Mouse (Mus musculus): ENCODE results near the gene Ubn1. TPM values are rescaled to one million over a fixed set of nuclear protein-coding genes. Genes with fewer than 3 reads are reported as not detected.
A peak's percentile ranks its signal among the peaks of the same experiment; 100 is the strongest.

Gene Ubn1
- 25.7 and 28.0 TPM in 2 replicates for total RNA-seq (2015)
- total RNA-seq (2017) = 39.5 and 52.6 TPM in 2 replicates

DNA sequence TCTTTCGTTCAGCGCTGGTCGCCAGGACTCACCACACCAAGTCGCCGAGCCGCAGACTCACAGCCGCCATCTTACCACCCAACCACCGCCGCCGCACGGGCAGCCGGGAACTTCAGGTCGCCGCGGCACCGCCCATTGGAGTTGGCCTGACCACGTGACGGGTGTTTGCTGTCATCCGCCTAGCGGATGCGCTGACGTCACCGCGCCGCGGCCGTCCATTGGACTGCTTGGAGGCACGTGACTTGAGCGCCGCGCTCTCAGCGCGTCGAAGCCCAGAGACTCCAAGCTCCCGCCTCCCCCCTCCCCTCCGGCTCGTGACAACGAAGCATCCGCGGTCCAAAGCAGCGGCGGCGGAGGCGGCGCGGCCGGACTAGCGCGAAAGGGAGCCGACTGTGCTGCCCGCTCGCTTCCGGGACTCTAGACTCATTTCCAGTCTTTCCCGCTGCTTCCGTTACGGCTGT lies at the start of gene Ubn1, which contains the start of gene Glyr1:
Gene Ubn1, plus strand, starts transcription at position 284 of the 461 bp plus-strand sequence.
Gene Glyr1, minus strand, starts transcription at position 90 of the 461 bp plus-strand sequence.
- peak; percentile 86 for ATAC-seq (ENCODE audit: poor library complexity, severe bottlenecking)

- no peak for ATAC-seq (ENCODE audit: poor library complexity, severe bottlenecking)
These were observed 49.2 kb upstream of the Ubn1 start for GRCm38 (mm10) chr16:5000611-5001010.

DNA sequence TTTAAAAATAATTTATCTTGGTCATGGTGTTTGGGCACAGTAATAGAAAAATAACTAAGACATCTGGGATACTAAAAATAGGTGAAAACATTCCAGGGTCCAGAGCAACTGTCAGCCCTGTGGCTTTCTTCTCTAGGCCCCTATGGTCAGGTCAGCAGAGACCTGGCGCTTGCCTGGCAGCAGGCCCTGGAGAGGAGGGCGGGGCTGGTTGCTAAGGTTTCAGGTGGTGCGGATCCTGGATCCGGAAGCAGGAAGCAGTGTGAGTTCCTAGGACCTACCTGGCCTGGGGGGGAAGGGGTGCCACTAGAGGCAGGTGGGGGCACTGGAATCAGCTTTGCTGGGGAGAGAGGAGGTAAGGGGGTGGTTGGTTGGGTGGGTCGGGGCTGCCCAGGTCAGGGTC lies 42.8 kb upstream of the Ubn1 start, which contains the start of gene Smim22:
Gene Smim22, plus strand, starts transcription at position 222 of the 400 bp plus-strand sequence.
- no peak for ATAC-seq (ENCODE audit: poor library complexity, severe bottlenecking)

DNA sequence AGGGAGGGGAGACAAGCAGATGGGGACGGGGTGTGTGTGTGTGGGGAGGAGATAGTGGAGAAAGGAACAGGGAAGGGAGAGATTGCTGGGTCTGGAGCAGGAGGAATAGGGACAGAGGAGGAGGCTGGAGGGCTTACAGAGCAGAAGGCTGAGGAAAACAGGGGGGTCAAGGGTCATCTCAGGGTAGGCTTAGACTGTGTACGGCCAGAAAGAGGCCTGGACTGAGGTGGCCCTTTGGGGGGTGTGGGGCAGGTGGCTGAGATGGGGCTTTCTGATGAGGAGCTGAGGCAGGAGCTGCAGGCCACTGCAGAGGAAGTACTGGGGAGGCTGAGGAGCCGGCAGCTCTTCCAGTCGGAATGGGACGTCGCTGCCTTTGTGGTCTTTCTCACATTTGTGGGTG lies 42.4 kb upstream of the Ubn1 start:
- no peak for ATAC-seq (ENCODE audit: poor library complexity, severe bottlenecking)

GRCm38 (mm10) chr16:5008076-5008475 lies 41.8 kb upstream of the Ubn1 start:
- ATAC-seq (ENCODE audit: poor library complexity, severe bottlenecking) = no peak

DNA sequence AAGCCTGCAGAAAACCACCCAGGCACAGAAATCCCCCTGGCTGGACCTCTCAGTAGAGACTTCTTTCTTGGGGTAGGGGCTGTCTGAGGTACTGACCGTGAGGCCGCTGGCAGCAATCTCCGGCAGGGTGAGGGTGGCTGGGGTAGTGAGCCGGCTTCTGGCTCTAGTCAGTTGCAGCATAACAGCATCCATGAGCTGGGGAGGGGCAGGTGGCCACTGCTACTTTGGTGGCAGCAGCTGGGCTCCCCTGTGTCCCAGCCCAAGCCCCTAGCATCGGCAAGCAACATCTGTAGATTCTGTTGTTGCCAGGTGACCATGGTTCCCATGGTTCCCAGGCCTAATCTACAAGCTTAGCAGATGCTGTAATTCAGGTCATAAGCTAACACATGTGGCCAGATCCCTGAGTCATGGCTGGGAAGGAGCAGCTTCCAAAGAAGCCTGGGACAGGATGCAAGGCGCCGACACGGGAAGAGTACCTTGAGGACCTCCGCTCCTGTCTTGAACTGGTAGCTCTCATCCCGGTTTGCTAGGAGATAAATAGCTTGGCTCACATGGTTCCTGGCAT lies 39.4 kb upstream of the Ubn1 start:
- ATAC-seq (ENCODE audit: poor library complexity, severe bottlenecking) = no peak

DNA sequence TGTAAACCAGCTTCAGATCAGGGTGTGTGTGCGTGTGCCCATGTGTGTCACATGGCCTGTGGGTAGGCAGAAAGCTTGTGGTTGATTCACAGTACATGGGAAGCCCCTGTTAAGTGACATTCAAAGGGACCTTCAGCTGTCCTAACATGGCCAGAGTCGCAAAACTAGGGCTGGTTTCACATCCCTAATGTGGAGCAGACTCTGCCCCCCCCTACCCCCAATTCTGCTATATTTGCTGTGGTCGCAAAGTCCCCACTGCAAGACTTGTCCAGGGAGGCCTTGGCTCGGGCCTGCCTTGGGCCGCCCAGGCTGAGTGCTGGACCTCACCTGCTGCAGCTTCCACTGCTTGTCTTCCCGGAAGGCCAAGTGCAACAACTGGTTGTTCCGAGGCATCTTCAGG lies 38.6 kb upstream of the Ubn1 start:
- 0 out of 2 replicates have a peak, but pooled peaks have one; percentile 0 for ATAC-seq (ENCODE audit: poor library complexity, severe bottlenecking)

DNA sequence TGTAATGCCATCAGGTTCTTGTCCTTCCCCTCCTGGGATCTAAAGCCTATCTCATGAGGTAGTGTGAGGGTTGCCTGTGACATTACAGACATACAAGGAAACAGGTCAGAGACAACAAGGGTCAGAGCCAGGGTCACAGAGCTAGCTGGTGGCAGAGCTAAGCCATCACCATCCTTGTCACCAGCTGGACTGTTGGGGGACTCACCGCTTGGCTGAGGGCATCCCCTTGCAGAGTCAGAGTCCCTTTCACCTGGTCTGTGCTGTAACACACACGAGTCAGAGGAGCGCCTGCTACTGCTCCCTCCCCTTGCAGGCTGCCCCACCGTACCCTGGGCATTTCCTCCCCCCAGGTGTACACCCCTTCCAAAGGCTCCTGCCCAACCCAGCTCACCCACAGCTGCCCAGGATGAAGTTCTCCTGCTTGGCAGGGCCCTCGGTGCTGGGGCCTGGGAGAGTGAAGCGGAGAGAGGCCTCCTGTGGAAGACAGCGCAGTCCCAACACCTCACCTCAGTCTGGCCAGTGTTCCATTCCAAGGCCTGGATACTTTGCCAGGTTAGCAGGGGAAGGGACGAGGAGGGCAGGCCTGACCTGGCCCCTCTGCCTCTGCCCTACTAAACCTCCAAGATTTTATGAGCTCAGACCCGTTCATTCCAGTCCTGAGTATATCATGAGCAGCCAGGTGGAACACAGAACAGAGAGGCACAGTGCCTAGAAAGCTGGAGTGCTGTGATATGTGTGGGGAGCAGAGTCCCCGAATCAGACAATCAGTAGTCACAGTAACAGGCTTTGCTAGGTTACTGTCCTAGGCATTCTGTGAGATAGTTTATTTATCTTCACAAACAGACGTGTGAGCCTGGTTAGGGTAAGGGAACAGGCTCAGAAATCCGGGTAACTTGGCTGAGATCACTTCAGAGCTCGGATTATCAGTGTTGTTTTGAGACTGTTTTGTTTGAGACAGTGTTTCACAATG lies 37.5 kb upstream of the Ubn1 start:
- ATAC-seq (ENCODE audit: poor library complexity, severe bottlenecking) = no peak

DNA sequence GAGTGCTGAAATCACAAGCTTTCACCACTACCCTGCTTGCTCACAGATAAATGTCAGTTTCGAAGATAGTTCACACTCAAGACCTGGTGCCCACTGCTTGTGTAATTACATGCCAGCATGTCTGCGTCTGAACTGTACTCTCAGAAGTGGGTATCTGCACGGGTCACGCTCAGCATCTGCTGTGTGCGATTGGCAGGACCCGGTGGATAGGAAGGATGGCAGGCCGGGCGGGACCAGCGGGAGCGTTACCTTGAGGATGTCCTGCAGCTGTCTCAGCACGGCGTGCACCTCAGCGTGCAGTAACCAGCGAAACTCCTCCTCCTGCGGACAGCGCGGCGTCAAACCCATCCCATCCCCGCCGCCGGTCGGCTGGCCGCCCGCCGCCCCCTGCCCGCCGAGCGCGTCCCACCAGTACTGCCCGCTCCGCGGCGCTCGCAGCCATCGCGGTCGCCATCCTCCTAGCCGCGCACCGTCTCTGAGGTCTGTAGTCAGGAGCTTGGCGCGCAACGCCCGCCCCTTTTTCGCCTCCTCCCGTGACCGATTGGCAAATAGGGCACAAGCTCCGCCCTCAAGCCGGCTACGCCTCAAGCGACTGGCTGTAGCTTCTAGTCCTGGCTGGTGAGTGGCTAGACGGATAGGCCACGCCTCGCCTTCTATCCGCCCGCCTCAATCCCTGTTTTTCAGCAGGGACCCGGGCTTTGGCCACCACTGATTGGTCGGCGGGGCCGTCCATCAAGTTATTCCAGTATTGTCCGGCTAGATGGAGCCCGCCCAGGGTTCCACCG lies 36.6 kb upstream of the Ubn1 start, which contains the start of gene Rogdi:
Gene Rogdi, minus strand, starts transcription at position 500 of the 785 bp plus-strand sequence.
- peak; percentile 91 for ATAC-seq (ENCODE audit: poor library complexity, severe bottlenecking)

DNA sequence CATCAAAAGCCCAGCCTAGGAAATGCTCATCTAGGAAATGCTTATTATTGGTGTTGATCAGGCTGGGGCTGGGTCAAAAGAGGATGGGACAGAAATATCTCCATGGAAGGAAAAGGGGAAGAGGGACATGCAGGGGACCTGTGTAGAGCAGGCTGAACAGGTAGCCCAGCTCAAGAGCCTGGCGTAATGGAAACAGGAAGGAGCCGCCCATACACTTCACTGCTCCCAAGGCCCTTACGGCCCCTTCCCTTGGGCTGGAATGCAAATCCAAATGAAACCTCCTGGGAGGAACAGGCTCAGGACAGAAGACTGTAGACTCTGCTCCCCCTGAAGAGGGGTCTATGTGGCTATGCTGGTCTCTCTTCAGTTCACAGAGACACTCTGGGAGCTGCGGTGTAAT lies 35.3 kb upstream of the Ubn1 start:
- ATAC-seq (ENCODE audit: poor library complexity, severe bottlenecking) = no peak

DNA sequence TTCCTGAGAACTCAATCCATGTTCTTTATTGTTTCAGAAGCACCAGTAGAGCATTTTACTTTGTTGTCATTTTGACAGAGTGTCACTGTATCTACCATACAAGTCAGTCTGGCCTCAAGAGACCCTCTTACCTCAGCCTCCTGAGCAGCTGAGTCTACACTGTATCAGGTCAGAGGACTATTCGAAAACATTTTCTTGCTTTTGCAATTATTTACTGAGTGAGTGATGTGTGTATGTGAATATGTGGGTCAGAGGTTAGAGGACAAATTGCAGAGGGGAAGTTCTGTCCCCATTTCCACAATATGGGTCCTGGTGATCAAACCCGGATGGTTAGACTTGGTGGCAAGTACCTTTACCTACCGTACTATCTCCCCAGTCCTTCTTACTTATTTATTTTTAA lies 25.8 kb upstream of the Ubn1 start:
- ATAC-seq (ENCODE audit: poor library complexity, severe bottlenecking) = no peak

DNA sequence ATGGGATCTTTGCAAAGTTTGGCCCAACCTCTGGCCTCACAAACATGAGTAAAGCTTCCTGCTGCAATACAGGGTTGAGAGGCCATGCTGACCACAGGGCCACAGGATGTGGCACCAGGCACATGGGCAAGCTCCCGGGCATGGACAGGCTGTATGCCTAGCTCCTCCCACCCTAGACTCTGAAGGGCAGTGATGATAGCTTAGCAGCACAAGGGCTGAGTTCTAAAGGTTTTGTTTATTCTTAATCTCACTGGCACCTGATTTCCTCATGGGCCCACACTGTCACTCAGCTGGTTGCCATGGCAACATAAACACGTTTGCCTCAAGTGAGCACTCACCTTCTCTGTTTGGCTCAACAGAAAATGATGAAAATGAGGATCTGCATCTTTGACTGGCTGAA lies 20.0 kb upstream of the Ubn1 start:
- peak; percentile 100 for ATAC-seq (ENCODE audit: poor library complexity, severe bottlenecking)

DNA sequence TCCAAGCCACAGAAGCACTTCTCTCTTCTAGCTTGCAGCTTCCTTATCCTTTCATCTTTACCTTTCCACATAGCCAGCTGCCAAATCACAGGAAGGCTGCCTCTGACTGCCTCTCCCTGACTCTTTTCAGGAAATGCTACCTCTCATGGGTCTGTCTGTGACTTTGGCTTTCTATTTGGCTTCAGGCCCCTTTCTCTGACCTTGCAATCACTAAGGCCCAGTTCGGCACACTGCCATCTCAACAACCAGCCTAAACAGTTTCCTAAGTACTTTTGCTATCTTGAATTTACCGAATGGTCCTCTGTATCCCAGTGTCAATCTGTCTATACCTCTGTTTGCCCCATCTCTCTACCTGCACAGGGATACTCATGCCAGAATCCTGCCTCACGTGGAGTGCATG lies 14.3 kb upstream of the Ubn1 start:
- peak; percentile 47; the same call in 1 of the 2 replicates for ATAC-seq (ENCODE audit: poor library complexity, severe bottlenecking)

GRCm38 (mm10) chr16:5036649-5037234 lies 13.1 kb upstream of the Ubn1 start:
- ATAC-seq (ENCODE audit: poor library complexity, severe bottlenecking) = no peak

GRCm38 (mm10) chr16:5045322-5045721 lies 4.5 kb upstream of the Ubn1 start:
- ATAC-seq (ENCODE audit: poor library complexity, severe bottlenecking) = no peak

GRCm38 (mm10) chr16:5049182-5049773 lies 579 bp upstream of the Ubn1 start:
- peak; percentile 59 for ATAC-seq (ENCODE audit: poor library complexity, severe bottlenecking)

DNA sequence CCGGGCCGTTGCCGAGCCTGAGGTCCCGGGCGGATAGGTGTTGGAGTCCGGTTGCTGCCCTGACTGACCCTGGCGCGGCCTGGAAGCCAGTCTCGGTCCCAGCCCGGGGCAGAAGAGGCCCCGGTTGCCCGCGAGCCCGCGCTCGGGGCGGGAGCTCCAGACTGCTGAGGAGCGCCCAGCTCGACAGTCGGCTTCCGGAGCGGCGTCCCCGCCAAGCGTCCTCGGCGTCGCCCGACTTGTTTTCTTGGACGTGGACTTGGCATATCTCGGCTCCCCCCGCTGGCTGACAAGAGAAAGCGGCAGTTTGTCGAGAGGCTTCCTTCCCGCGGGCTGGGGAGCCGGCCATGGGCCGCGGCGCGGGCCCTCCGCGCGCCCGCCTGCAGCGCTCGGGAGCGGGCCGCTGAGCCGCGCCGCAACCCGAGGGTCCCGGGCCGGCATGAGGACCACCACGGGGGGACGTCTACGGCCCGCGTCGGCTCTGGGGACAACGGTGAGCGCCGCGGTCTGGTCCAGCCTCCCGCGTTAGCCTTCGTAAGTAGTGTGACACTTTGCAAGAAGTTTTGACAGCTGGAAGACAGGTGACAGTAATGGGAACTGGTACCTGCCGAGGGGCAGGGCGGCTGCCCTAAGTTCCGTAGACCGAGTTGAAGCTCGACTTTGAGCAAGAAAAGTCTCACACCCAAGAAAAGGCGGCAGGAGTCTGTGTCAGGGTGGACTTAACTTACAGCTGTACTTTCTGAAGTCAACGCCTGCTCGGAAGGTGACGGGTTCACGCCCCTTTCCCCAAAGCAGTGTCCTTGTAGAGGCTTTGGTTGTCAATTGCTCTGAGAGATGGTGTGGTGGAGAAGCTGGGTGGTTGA lies 624 bp downstream of the Ubn1 start:
- peak; percentile 18 for ATAC-seq (ENCODE audit: poor library complexity, severe bottlenecking)

DNA sequence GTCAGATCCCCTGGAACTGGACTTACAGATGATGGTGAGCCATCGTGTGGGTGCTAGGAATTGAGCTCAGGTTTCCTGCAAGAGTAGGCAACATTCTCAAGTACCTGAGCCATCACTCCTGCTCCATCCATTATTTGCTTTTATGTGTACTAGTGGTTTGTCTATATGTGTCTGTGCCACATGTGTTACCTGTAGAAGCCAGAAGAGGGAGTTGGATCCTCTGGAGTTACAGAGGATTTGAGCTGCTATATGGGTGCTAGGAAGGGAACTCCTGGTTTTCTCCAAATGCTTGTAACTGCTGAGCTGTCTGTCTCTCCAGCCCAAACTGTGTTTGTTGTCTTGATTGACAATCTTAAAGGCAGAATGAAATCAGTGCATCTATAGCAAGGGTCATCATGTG lies 8.3 kb downstream of the Ubn1 start:
- ATAC-seq (ENCODE audit: poor library complexity, severe bottlenecking) = no peak

GRCm38 (mm10) chr16:5063472-5063871 lies 13.6 kb downstream of the Ubn1 start:
- ATAC-seq (ENCODE audit: poor library complexity, severe bottlenecking) = 0 out of 2 replicates have a peak, but pooled peaks have one; percentile 49
